Mouse (Mus musculus) cerebellum, adult 2 months (tissue): ENCODE results near the gene Morn1.

Experiments
- CTCF ChIP-seq: fragments of 200-500 bp; IDR thresholded peaks from 2 replicates; pipeline ENCODE4 v1.5.1; 2011; ENCODE audit warnings: low read depth, mild to moderate bottlenecking, control low read depth, low read length, moderate library complexity, borderline replicate concordance; ENCODE audit not compliant: insufficient read depth
- POLR2A ChIP-seq: fragments of 200-500 bp; IDR thresholded peaks from 2 replicates; pipeline ENCODE4 v1.6.1; 2011; ENCODE audit warnings: low read length, control low read depth, borderline replicate concordance; ENCODE audit not compliant: insufficient read depth

GRCm38 (mm10) chr4:155090147-155090546 is 3.8 kb downstream of the Morn1 start:
- TF ChIP-seq POLR2A (no peak), CTCF (no peak)
